Mouse (Mus musculus) testis, adult 2 months (tissue): ENCODE results near the gene Sept12.

Source experiments
- CTCF ChIP-seq: fragments of 200-500 bp; IDR thresholded peaks from 2 replicates; pipeline ENCODE4 v1.5.1; 2012; ENCODE audit warnings: low read depth, mild to moderate bottlenecking, inconsistent platforms, low read length, moderate library complexity; ENCODE audit not compliant: control insufficient read depth, insufficient read depth, insufficient replicate concordance
- POLR2A ChIP-seq: fragments of 200-500 bp; IDR thresholded peaks from 2 replicates; pipeline ENCODE4 v1.6.1; 2012; ENCODE audit warnings: low read depth, mild to moderate bottlenecking, inconsistent platforms, low read length, moderate library complexity; ENCODE audit not compliant: control insufficient read depth

- no peak for TF ChIP-seq CTCF
- no peak for TF ChIP-seq POLR2A
These were observed 34.3 kb downstream of the Sept12 start for GRCm38 (mm10) chr16:4963346-4963745.
